Mouse (Mus musculus) myocyte (in vitro differentiated cells): ENCODE data around the gene Pdzd2.

Experiments used
- CEBPB ChIP-seq: IDR thresholded peaks from 2 replicates; pipeline ENCODE4 v1.6.1; 2011; ENCODE audit warnings: mild to moderate bottlenecking, moderate library complexity; ENCODE audit not compliant: poor library complexity, insufficient read depth, severe bottlenecking
- E2F4 ChIP-seq: IDR thresholded peaks from one replicate; pipeline ENCODE4 v1.6.1; 2011; ENCODE audit warnings: mild to moderate bottlenecking, control low read depth, moderate library complexity; ENCODE audit not compliant: insufficient read depth
- MAX ChIP-seq: IDR thresholded peaks from one replicate; pipeline ENCODE4 v1.6.1; 2011; ENCODE audit warnings: low read depth, mild to moderate bottlenecking, control low read depth
- MYOD1 ChIP-seq, 3 experiments: IDR thresholded peaks; one replicate each; pipeline ENCODE4 v1.6.1; 2011; ENCODE audit warnings: control low read depth in 2 of 3, low read depth in 2 of 3, mild to moderate bottlenecking in 2 of 3, moderate library complexity in 1 of 3; ENCODE audit not compliant: insufficient read length in 2 of 3, control insufficient read depth in 1 of 3
- MYOG ChIP-seq, 3 experiments: IDR thresholded peaks; one replicate each; pipeline ENCODE4 v1.6.1; 2011; ENCODE audit warnings: control low read depth in 2 of 3, low read depth in 2 of 3, mild to moderate bottlenecking in 2 of 3; ENCODE audit not compliant: insufficient read length in 2 of 3, control insufficient read depth in 1 of 3, insufficient read depth in 1 of 3
- POLR2A ChIP-seq: IDR thresholded peaks from one replicate; pipeline ENCODE4 v1.6.1; 2011; ENCODE audit warnings: low read depth, mild to moderate bottlenecking, control low read depth, moderate library complexity; ENCODE audit not compliant: insufficient read length
- POLR2AphosphoS2 ChIP-seq: IDR thresholded peaks from one replicate; pipeline ENCODE4 v1.6.1; 2011; ENCODE audit warnings: low read depth, control low read depth; ENCODE audit not compliant: insufficient read length
- REST ChIP-seq: IDR thresholded peaks from one replicate; pipeline ENCODE4 v1.6.1; 2011; ENCODE audit warnings: mild to moderate bottlenecking, control low read depth, moderate library complexity; ENCODE audit not compliant: insufficient read depth, insufficient read length
- SRF ChIP-seq: IDR thresholded peaks from one replicate; pipeline ENCODE4 v1.6.1; 2011; ENCODE audit warnings: low read depth; ENCODE audit not compliant: control insufficient read depth, insufficient read length
- TCF12 ChIP-seq: IDR thresholded peaks from one replicate; pipeline ENCODE4 v1.6.1; 2011; ENCODE audit warnings: mild to moderate bottlenecking, control low read depth; ENCODE audit not compliant: poor library complexity, insufficient read depth, severe bottlenecking
- TCF3 ChIP-seq: IDR thresholded peaks from one replicate; pipeline ENCODE4 v1.6.1; 2011; ENCODE audit warnings: low read depth, control low read depth; ENCODE audit not compliant: insufficient read length
- USF1 ChIP-seq: IDR thresholded peaks from one replicate; pipeline ENCODE4 v1.6.1; 2011; ENCODE audit warnings: low read depth, mild to moderate bottlenecking, control low read depth, moderate library complexity

DNA sequence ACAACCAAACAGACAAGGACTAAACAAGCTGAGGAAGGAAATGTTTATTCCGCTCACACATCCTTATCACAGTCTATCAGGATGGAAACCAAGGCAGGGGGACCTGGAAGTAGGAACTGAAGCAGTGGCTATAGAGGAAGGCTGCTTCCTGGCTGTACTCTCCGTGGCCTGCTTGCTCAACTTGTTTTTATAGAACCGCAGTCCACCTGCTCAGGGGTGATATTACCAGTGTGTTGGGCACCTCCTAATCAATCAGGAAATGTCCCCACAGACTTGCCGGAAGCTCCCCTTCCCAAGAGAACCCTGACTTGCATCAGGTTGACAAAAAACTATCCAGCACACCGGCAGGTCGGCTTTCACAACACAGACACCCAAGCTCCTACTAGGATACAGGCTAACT lies 301.0 kb downstream of the Pdzd2 start:
- TF ChIP-seq E2F4 (no peak), POLR2A (no peak), TCF12 (no peak), SRF (no peak), USF1 (no peak), POLR2AphosphoS2 (no peak), MYOG (IDR thresholded peaks at IDR 0.05; ENCODE audit: control insufficient read depth in 1 of 3, insufficient read depth in 1 of 3, insufficient read length in 2 of 3, low read depth in 2 of 3) (no peak), REST (no peak), MAX (no peak), MYOD1 (IDR thresholded peaks at IDR 0.05; ENCODE audit: control insufficient read depth in 1 of 3, insufficient read length in 2 of 3, low read depth in 2 of 3) (no peak), TCF3 (no peak), CEBPB (no peak)
